Mouse (Mus musculus) spleen, postnatal 36 days (tissue): Measurements from ENCODE around the gene Csrnp2.

Experiments
- DNase-seq, 2 experiments: peaks; one replicate each; pipeline ENCODE4 v3.0.0; 2022; ENCODE audit warnings: low spot score in 2 of 2, mixed read lengths in 1 of 2

Csrnp2 gene

GRCm38 (mm10) chr15:100433234-100433633, 62.1 kb downstream of the Csrnp2 start:
- DNase-seq, result no peak

DNA sequence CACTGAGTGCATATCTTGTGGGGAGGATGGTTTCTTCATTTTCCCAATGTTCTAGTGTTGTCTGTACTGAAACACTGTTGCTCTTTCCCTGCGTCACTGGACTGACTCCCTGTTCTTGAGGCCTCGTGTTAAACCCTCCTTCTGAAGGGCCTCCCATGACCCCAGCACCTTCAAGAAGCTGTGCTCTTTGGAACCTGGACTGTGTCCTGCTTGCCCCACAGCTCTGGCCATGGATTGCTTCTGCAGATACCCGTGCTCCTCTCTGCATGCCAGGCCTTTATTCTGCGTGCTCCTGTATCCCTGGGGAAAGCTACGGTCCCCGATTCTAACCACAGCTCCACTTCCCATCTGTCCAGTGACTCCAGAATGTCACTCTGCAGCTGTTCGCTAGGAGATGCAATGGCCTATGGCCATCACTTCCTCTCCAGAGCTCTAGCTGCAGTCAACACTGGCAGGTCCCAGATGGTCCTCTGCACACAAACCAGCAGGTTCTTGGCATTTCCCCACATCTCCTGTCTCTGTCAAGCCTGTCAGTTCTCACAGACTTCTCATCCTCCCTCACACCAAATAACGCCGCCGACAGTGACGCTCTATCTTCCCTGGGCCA, 65.2 kb downstream of the Csrnp2 start:
- DNase-seq, result no peak
